Mouse (Mus musculus): Measurements from ENCODE around the gene Tnfsf12. TPM values are rescaled to one million over a fixed set of nuclear protein-coding genes. Genes with fewer than 3 reads are reported as not detected.
A peak's percentile ranks its signal among the peaks of the same experiment; 100 is the strongest.
"Not testable (repeated sequence)": the region's sequence is repeated elsewhere in the genome, so short reads cannot be mapped to it uniquely, and the experiment has no call there.

Tnfsf12 gene
- total RNA-seq (2021) = 10 to 100 TPM; 16.9 to 17.1 TPM
- long read RNA-seq, experiment 1, transcript Tnfsf12-202 (7 exons, 1,435 nt) = major isoform, 5 of 7 reads
- long read RNA-seq, experiment 1, partial matches to known transcripts = 0 of 7 reads
- long read RNA-seq, experiment 1, other reads (novel, unspliced or antisense) = 2 of 7 reads
- long read RNA-seq, experiment 2, partial matches to known transcripts = 0 of 2 reads
- long read RNA-seq, experiment 2, other reads (novel, unspliced or antisense) = 1 of 2 reads

DNA sequence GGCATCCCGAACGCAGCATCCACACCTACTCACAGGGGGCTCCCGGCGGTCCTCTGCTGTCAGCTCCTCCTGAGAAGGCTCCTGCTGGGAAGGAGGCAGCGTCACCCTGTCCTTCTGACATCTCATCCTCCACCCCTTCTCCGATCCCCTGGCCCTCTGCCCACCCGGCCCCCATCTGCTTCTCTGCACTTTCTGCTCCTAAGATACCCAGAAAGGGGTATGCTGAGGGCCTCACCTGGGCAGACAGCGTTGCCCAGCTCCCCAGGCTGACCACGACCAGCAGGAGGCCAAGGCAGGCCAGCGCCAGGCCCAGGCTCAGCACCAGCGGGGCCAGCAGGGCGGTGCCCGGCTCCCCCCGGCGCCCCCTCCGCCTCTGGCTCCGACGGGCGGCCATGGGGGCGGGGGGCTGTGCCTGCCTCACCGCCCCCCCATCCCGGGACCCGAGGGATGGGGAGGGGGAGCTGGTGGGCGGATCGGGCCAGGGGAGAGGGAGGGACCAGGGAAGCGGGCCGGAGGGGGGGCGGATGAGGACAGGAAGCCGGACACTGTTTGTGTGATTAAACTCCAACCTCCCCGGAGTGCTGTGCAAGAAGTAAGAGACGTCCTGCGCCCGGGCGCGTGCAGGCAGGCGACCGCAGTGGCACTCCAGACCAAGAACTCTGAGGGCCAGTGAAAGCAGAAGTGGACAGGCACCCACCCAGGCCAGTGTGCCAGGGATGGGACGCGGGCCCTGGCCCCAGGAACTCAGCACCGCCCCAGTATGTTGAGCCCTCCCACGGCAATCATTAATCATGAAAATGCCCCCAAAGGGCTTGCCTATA, at the start of gene Tnfsf12, which contains the start of gene Tnfsfm13:
Gene Tnfsf12, minus strand, starts transcription at position 489 of the 821 bp plus-strand sequence.
Gene Tnfsfm13, minus strand, starts transcription at position 738 of the 821 bp plus-strand sequence.
- DNase-seq = peak; percentile 89 to 92

- not testable (repeated sequence) for DNase-seq
Observed at GRCm38 (mm10) chr11:69731408-69731807, 35.8 kb upstream of the Tnfsf12 start.

DNA sequence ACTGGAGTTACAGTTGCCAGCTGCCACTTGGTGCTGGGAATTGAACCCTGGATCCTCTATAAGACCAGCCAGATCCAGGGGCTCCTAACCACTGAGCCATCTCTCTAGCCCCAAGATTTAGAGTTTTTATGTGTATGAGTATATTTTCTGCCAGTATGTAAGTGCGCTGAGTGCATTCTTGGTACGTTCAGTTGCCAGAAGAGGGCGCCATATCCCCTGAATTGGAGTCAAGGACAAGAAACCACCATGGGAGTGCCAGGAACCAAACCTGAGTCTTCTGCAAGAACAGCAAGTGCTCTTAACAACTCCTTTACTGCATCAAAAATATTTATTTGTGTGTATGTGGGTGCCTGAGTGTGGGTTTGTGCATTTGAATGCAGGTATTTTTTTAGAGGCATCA, 33.4 kb upstream of the Tnfsf12 start:
- DNase-seq = peak; percentile 43 to 73

- DNase-seq = no peak
Observed at GRCm38 (mm10) chr11:69725951-69726350, 30.3 kb upstream of the Tnfsf12 start.

DNA sequence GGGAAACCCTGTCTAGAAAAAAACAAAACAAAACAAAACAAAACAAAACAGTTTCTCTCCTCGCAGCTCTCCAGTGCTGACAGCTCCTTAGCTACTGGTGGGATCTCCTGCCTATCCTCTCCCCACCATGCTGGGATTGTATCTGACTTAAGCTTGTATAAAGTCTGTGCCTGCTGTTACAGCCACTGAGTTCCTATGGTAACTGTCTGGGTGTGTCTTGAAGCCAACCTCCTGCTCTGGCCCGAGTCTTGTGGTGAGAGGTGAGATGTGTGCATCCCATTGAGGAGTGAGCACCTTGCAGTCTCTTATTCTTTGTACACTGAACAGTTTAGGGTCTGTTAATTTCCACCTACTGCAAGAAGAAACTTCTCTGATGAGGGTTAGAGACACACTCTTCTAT, 27.4 kb upstream of the Tnfsf12 start:
- DNase-seq = no peak

DNA sequence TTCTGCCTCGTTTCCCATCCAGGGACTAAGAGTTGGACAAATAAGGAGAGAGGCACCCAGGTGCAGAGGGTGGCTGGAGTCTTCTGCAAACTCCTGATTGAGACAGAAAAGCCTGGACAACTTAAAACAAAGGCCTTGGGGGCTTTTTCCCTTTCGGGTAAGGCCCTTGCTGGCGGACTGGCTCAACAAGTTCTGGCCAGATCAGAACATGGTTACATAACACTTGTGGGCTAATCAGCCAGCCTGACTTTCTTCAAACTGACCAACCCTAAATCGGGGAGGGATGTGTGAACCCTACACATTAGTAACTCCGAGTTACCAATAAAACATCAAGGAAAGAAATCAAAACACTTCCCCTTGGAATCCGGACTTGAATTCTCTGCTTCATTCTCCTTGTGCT, 25.2 kb upstream of the Tnfsf12 start:
- peak in 1 of 2 experiments; percentile 11 for DNase-seq

GRCm38 (mm10) chr11:69719423-69719822, 23.8 kb upstream of the Tnfsf12 start:
- no peak for DNase-seq

GRCm38 (mm10) chr11:69718661-69719060, 23.0 kb upstream of the Tnfsf12 start:
- no peak for DNase-seq

DNA sequence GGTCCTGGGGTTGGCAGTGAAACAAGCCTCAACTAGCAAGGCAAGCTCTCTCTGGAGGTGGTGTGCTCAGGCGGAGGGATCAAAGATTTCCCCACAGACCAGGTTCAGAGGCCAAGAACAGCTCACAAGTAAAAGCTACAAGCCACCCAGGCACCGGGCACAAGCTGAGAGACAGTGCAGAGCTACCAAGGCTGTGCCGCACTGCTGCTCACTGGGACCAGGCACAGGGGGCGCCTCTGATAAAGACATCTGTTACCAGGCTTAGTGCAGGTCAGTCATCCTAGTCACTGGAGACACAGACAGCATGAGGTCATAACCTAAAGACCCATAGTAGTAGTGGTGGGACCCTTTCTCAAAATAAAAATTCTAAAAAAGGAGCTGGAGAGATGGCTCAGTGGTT, 21.3 kb upstream of the Tnfsf12 start:
- no peak for DNase-seq

DNA sequence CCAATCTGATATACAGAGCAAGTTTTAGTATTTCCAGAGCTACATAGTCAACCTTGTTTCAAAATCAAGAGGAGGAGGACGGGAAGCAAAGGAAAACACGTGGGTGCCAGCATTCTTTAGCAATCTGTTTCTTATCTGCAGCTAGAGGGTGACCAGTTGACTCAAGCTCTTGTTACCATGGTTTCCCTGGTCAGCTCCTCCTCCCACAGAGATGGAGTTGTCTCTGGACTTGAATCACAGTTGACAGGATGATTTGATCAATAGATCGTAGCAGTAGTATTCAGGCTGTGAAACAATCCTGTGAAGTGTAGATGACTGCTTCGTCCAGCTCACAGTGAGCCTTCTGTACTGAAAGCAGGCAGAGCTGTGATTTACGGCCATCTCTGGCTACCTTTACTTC, 20.3 kb upstream of the Tnfsf12 start:
- peak in 1 of 2 experiments; percentile 60 for DNase-seq

- peak; percentile 23 to 64 for DNase-seq
Observed at GRCm38 (mm10) chr11:69715482-69715881, 19.8 kb upstream of the Tnfsf12 start.

DNA sequence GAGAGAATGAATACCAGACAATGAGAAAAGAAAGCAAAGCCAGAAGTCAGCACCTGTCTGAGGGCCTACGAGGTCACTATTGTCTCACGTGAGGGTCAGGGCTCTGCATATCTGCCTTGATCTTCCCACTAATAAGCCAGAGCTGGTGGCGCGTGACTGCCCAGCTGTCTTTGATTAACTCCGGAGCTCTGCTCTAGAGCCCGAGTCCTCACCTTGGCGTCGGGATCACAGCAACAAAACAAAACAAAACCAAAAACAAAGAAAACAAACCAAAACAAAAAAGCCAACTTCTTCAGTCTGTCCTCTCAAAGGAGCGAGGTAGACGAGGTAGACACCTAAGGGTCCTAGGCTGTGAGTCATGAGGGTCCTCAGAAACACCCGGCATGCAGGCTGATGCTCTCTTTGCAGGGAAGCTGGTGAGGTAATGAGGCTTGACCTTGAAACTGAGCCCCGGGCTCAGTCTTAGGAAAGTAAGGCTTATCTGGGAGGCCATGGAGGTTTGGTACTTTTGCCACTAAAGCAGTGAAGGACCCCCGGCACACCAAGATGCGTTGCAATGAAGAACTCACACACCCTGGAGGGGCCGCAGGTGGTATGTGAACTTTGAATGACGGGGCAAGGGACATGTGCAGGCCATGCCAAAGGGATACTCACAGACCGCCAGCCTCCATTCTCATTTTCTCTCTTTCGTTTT, 19.1 kb upstream of the Tnfsf12 start:
- no peak for DNase-seq

- DNase-seq = no peak
Observed at GRCm38 (mm10) chr11:69712954-69713672, 17.5 kb upstream of the Tnfsf12 start.

GRCm38 (mm10) chr11:69711082-69711481, 15.4 kb upstream of the Tnfsf12 start:
- no peak for DNase-seq

DNA sequence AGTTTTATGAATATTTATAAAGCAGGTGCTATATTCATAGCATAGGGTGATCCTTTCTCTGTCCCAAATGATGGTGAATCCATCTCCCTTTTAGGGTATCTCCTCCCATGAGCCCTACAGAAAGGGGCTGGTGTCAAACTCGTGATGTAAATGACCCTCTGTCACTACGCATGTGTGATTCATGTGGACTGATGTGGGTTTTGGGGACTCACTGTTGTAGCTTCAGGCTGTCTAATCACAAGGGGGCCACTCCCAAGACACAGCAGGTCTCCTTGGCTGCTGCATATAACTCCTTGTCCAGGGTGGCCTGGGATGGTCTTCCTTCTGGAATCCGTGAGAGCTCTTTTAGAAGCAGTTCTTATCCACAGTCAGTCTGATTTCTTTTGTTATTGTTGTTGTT, 14.8 kb upstream of the Tnfsf12 start:
- DNase-seq = no peak

- DNase-seq = no peak
Observed at GRCm38 (mm10) chr11:69709554-69710446, 14.2 kb upstream of the Tnfsf12 start.

DNA sequence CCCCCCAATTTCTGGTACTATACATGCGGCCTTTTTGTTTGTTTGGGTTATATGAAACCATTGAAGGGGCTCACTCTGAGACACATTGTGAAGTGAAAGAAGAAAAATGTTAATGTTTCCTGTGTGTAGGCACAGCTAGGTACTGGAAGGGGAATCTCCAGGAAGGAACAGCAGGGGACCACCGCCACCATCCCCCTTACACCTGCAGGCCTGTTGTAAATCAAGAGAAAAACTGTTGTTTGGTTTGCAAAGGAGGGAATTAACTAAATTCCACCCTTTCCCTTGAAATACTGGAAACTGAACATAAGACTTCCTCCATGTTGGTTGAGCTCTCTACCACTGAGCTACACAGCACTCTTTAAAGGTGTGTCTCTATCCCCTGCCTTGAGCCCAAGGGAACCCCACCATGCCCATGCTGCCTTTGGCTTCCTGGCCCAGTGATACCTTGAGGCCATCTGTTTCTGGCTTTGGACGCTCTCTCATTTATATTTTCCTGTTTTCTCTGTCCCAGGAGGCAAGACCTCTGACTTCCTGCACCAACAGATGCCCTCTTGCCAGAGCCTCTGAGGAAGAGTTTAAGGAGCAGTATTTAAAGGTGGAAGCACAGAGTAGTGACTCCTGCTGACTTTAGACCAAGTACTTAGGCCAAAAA, 13.1 kb upstream of the Tnfsf12 start:
- DNase-seq = no peak

GRCm38 (mm10) chr11:69707873-69708381, 12.3 kb upstream of the Tnfsf12 start:
- DNase-seq = no peak

DNA sequence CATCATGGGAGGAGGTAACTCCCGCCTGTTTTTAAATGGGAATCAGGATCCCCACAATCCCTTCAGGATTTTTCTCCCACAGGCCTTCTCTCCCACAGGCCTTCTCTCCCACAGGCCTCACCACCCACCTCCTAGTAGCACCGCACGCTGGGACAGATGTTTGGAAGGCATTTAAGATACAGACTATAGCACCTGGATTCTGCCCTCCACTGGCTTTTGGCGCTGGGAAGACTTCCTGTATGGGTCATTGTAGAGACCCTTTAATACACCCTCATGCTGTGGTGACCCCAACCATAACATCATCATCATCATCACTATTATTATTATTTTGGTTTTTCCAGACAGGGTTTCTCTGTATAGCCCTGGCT, 11.8 kb upstream of the Tnfsf12 start:
- no peak for DNase-seq

- peak; percentile 87 to 89 for DNase-seq
Observed at GRCm38 (mm10) chr11:69706775-69707479, 11.3 kb upstream of the Tnfsf12 start.
